Mouse (Mus musculus): Measurements from ENCODE around the gene Dpp10.

DNA sequence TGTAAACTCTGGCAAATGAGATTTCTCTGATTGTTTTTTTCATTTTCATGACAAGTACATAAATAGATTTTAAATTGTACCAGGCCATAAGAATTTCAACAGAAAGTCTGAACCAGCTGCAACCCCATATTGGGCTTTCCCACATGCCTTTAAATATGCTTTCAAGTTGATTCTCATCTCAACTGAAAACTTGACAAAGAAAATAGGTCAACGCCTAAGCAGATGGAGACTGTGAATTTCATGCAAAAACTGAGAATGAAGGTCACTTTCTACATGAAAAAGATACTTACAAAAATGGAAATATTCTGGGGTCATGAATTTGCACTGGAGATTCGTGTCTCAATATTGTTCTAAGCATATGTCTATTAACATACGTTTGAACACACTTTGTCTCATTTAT, 417.1 kb downstream of the Dpp10 start:
- TF ChIP-seq CTCF (IDR thresholded peaks at IDR 0.05; ENCODE audit: low read depth), result no peak
- no peak for TF ChIP-seq EP300 (IDR thresholded peaks at IDR 0.05; ENCODE audit: low read depth)

Measured in liver, embryonic 14.5 days (tissue).